Mouse (Mus musculus): ENCODE measurements around the gene Ttll7.

Ttll7 gene

GRCm38 (mm10) chr3:146913107-146913506 lies 60.9 kb downstream of the Ttll7 start:
- DNase-seq (ENCODE audit: low read depth, low spot score), result no peak

- DNase-seq (ENCODE audit: low read depth, low spot score), result peak; percentile 86
These were observed 62.6 kb downstream of the Ttll7 start for GRCm38 (mm10) chr3:146914798-146915197.

- DNase-seq (ENCODE audit: low read depth, low spot score), result no peak
These were observed 65.7 kb downstream of the Ttll7 start for GRCm38 (mm10) chr3:146917891-146918290.

GRCm38 (mm10) chr3:146918323-146918722 lies 66.2 kb downstream of the Ttll7 start:
- peak; percentile 68 for DNase-seq (ENCODE audit: low read depth, low spot score)

- no peak for DNase-seq (ENCODE audit: low read depth, low spot score)
These were observed 75.3 kb downstream of the Ttll7 start for GRCm38 (mm10) chr3:146927311-146928015.

DNA sequence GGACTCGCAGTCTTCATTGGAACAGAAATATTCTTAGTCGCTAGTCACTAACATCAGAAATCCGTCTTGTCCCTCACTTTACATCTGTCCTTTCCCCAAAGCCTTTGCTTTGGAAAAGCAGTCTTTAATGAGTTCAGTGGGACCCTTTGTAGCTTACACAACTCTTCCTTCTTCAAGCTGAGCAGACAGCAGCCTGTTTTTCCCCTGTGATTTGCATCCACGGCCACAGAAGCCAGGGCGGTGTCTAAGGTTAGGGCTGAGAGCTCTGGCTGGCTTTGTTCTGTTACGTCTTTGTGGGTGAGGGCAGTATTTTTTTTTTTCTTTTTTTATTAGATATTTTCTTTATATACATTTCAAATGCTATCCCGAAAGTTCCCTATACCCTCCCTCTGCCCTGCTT lies 76.0 kb downstream of the Ttll7 start:
- no peak for DNase-seq (ENCODE audit: low read depth, low spot score)

DNA sequence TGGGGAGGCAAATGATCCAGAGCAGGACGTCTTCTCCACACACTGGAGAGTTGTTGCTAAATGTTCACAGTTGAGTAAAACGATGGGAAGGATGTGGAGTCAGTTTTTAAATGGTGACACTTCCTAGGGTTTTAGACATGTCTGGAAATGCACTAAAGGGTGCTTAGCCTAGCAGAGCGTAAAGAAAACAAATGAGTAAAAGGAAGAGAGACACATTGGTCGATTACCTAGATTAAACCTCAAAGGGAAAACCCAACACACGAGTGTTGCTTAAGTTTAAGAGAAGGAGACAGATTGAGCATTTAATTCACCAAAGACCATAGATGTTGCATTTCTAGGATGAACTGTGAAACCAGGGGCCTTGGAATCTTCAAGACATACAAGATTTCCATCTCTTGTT lies 76.8 kb downstream of the Ttll7 start:
- no peak for DNase-seq (ENCODE audit: low read depth, low spot score)

DNA sequence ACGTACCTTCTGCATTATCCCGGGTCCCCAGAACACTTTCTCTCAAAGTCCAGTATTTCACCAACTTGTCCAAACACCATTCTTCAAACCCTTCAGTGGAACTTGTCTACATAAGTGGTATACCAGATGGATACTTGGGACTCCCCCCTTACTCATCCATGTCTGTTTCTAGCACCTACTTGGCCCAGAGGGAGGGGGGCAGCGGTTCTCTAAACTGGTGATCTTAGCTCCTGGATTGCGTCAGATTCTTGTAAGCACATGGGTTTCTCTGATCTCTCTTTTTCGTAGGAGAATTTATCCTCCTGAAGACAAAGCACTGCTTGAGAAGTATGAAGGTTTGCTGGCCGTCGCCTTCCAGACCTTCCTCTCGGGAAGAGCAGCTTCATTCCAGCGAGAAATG lies 79.0 kb downstream of the Ttll7 start:
- no peak for DNase-seq (ENCODE audit: low read depth, low spot score)

DNA sequence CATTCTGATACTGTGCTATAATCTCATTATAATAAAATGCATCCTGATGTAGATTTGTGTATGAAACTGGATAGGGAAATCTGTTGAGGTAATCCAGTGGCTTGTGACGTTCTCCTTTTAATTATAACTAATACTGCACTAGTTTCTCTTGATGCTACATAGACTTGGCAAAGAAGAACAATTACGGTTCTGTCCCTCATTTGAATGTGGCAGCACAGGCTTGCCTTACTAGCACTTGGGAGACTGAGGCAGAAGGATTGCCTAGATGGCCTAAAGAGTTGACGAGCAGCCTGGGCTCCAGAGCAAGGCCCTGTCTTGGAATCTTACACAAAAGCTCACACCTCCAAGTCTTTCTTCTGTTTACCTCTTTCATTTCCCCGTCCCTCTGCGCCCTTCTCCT lies 80.3 kb downstream of the Ttll7 start:
- no peak for DNase-seq (ENCODE audit: low read depth, low spot score)

DNA sequence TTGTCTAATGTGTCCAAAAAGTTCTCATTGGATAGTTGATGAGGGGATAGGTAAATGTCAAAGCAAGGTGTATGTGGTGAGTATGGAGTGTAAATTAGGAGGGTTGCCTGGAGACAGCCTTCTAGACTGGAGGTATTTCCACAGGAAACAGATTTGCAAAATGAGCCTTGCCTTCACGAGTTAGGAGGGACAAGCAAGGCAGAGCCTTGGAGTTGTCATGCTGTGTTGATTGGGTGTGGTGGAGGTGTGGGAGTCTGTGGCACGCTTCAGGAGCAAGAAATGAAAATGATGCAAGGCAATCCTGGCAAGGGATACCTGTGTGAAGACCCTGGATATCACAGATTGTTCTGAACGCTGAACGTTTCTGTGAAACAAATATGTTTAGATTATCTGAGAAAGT lies 84.7 kb downstream of the Ttll7 start:
- DNase-seq (ENCODE audit: low read depth, low spot score), result no peak

DNA sequence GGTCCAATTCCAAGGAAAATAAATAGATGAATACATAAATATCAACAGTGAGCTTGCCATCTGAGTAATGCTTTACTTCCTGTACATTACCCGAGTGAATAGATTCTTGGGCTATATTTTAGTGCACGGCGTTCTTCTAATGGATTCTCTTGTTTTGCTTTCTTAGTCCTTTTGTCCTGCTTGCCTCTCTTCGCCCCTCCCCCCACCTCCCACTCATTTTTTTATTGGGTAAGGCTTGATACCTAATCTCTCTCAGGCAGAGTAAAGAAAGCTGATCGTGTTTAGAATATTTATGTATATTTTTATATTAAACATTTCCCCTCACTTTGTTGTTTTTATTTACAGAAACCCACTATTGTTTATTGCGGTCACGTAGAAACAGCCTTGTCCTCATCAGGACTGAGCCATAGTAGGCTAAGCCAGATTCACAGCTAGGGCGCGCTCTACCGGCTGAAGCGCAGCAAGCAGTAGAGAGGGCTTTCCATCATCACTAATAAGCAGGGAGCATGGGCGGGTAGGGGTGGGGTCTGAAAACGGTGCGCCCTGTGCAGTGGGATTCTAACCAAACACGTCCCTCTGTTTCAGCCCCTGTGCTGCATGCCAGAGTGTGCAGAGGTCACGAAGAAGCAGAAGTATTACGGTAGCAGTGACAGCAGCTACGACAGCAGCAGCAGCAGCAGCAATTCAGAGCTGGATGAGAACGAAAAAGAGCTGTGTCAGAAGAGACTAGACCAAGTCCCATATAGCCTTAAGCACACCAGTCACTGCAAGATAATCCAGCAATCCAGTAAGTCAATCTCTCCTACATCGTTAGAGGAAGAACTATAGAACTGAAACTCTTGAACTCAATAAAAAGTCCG lies 87.5 kb downstream of the Ttll7 start:
- DNase-seq (ENCODE audit: low read depth, low spot score), result peak; percentile 59

- DNase-seq (ENCODE audit: low read depth, low spot score), result peak; percentile 57
These were observed 90.9 kb downstream of the Ttll7 start for GRCm38 (mm10) chr3:146943101-146943500.

DNA sequence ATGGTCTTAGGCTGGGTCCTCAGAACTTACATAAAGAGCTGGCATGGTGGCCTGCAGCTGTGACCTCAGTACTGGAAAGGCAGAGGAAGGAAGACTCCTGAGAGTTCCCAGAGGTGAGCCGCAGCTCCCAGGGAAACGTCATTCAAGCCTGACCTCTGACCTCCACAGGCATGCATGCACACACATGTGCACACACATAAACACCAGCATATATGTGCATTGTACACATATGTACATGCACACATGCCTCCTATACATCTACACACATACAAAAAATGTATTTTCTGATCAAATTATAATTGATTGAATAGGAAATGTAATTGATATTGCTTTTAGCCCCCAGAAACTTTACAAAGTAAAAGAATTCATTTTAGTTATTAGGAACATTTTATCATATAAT lies 93.2 kb downstream of the Ttll7 start:
- DNase-seq (ENCODE audit: low read depth, low spot score), result no peak

- DNase-seq (ENCODE audit: low read depth, low spot score), result peak; percentile 79
These were observed 93.7 kb downstream of the Ttll7 start for GRCm38 (mm10) chr3:146945887-146946286.

DNA sequence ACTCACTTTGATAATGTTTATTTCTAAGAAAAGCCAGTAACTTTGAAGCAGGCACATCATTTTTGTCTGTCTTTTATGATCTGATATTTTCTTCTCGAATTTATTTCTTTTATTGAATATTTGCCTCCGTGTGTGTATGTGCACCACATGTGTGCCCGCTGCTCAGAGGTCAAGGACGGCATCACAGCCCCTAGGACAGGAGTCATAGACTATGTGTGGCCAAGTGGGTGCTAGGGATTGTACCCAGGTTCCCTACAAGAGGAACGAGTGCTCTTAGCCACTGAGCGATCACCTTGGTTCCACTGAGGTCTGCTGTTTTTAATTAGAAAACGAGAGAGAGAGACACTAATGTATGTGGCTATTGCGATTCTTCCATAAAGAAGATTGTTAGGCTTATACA lies 94.5 kb downstream of the Ttll7 start:
- no peak for DNase-seq (ENCODE audit: low read depth, low spot score)

DNA sequence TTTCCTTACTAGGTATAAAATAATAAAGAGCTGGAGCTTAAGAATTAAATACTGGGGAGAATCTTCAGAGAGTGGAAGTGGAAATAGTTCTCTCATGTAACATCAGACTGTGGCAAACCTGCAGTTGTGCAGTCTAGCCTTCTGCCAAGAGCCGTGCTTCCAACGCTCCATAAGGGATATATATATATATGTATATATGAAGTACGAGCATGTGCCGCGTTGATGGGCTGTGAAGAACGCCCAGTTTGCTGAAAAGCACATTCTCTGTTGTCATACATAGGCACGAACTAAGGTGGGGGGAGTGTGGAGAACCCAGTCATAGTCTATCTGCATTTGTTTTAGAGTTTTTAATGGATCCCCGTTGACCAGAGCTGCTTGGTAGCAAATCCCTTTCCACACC lies 104.6 kb downstream of the Ttll7 start:
- no peak for DNase-seq (ENCODE audit: low read depth, low spot score)

- DNase-seq (ENCODE audit: low read depth, low spot score), result no peak
These were observed 110.7 kb downstream of the Ttll7 start for GRCm38 (mm10) chr3:146962838-146963237.

GRCm38 (mm10) chr3:146964384-146964783 lies 112.2 kb downstream of the Ttll7 start:
- no peak for DNase-seq (ENCODE audit: low read depth, low spot score)

DNA sequence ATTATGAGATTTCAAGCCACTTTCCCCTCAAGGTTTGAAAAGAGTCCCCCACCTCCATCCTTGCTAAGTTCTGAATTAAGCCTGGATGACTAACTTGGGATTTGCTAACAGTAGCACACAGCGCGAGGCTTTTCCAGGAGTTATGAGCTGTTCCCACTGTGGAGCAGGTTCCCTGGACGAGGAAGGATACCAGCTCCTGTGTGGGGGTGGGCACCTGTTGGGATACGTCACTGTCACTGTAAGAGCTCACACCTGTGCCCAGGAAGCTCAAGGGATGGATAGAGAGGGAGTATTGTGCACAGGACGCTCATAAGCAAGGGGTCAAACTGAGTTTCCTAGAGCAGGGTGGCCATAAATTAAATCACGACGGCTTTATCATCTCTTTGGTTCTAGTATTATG lies 115.1 kb downstream of the Ttll7 start:
- no peak for DNase-seq (ENCODE audit: low read depth, low spot score)

DNA sequence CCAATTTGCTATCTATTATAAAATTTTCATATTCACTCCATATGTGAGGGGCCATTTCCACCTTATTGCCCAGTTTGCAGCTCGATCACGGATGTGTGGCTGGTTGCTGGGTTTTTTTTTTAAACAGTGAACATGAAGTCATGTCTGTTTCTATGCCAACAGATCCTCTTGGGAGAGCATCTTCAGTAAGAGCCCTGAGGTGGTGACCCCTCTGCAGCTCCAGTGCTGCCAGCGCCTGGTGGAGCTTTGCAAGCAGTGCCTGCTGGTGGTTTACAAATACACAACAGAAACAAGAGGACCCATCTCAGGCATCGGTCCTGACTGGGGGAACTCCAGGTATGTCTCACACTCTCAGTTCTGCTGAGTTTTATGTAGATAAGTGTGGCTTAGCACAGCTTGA lies 115.7 kb downstream of the Ttll7 start:
- no peak for DNase-seq (ENCODE audit: low read depth, low spot score)

- no peak for DNase-seq (ENCODE audit: low read depth, low spot score)
These were observed 126.1 kb downstream of the Ttll7 start for GRCm38 (mm10) chr3:146978272-146978671.

DNA sequence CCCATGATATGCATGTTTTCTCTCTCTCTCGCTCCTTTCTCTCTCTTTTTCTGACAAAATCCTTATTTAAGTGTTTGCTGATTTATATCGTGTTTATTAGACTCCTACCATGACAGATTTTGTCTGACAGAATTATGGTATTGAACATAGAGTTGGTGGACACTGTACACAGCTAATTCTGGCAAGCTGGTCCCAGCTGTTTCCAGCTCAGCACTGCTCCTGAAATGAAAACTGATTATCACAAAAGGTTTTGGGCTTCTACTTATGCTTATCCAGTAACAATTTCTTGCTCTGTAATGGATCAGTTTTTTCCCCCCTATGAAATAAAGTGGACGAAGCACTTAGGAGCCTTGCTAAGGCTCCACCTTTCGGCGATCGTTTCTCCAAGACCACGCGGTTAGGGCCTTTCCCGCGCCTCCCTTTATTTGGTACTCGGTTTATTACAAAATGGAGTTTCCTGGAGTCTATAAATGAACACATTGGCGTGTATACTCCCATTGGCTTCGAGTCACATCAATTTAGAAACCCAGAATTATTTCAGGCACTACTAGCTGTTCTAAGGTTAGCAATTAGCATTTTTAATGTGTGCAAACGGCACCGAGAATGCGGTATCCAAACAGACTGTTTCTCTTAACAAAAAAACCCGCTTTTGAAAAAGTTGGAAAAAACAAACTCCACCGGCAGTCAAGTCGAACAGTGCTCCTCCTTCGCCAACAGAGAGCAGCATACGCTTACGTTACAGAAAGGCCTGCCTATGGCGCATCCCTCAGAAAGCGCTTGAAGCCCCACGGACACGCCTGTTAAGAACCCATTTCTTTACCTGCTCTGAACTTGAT lies 141.9 kb downstream of the Ttll7 start:
- peak; percentile 68 for DNase-seq (ENCODE audit: low read depth, low spot score)

All from ZHBTc4 (cell line).